Mouse (Mus musculus): ENCODE measurements around the gene Pglyrp4. TPM values are rescaled to one million over a fixed set of nuclear protein-coding genes. Genes with fewer than 3 reads are reported as not detected.

Gene Pglyrp4
- polyA plus RNA-seq (2014; fragmentation: Nextera tagmentation; extraction: Ambion mirVana): not detected in 2 replicates

DNA sequence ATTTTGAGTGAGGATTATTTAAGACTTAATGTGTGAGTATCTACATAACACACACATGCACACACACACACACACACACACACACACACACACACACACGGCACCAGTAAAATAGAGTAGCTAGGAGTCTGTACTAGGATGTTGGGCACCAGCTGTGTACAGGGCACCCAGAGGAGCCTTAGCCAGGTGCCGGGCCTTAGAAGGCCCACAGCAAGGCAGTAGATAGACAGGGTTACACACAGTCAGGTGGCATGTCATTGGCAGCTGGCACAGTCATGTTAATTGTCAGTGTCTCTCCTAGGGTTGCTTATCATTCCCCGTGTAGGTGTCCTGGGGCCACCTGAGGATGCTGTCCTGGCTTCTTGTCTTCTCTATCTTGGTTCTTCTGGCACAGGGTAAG, at the start of gene Pglyrp4:
Gene Pglyrp4, plus strand, starts transcription at position 301 of the 400 bp plus-strand sequence.
- no peaks in the 10 kb centered on the region for H3K9me3 ChIP-seq (ENCODE audit: control insufficient read depth, low read length)
- H3K36me3 ChIP-seq (replicated peaks; ENCODE audit: control insufficient read depth, insufficient read depth): no peaks in the 10 kb centered on the region
- no peaks in the 10 kb centered on the region for H3K4me1 ChIP-seq (replicated peaks; ENCODE audit: control insufficient read depth, insufficient read depth, low read length)
- ATAC-seq (ENCODE audit: low FRiP score) (no peak), DNase-seq (ENCODE audit: low spot score) (no peak)
- H3K4me3 ChIP-seq (replicated peaks; ENCODE audit: low read length): no peak within 1 kb of the TSS
- H3K27me3 ChIP-seq (ENCODE audit: control insufficient read depth, insufficient read depth, low read length): no peaks in the 10 kb centered on the region
- 96% methylated on average over 3 of the region's 3 CpGs for WGBS
- H3K9ac ChIP-seq: no peak within 1 kb of the TSS
- no peak within 1 kb of the TSS for H3K4me2 ChIP-seq (replicated peaks)
- H3K27ac ChIP-seq: no peak within 1 kb of the TSS

DNA sequence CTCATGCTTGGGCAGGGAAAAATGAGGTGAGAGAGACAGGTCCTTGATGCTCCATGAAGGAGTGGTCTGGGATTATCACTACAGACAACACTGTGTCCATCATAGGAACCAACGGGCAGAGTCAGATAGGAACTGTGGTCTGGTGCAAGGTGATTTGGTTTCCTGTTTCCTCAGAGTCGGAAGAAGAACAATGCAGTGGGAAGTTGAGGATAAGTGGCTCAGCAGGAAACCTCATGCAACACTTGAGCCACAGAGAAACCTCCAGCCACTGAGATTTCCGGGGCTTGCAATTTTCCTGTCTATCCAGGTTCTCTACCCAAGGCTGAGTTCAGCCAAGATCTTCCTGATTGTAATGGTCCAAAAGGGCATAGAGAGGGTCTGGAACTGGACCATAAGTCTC, 48.0 kb upstream of the Pglyrp4 start:
- no peak overlapping the region for H3K9ac ChIP-seq
- no peak for ATAC-seq (ENCODE audit: low FRiP score)
- H3K4me1 ChIP-seq (replicated peaks; ENCODE audit: control insufficient read depth, insufficient read depth, low read length): no peaks in the 10 kb centered on the region
- no peak overlapping the region for H3K27ac ChIP-seq
- WGBS: 60% methylated on average over 3 of the region's 3 CpGs
- no peaks in the 10 kb centered on the region for H3K36me3 ChIP-seq (replicated peaks; ENCODE audit: control insufficient read depth, insufficient read depth)
- no peaks in the 10 kb centered on the region for H3K27me3 ChIP-seq (ENCODE audit: control insufficient read depth, insufficient read depth, low read length)
- H3K4me2 ChIP-seq (replicated peaks): no peak overlapping the region
- no peaks in the 10 kb centered on the region for H3K9me3 ChIP-seq (ENCODE audit: control insufficient read depth, low read length)
- H3K4me3 ChIP-seq (replicated peaks; ENCODE audit: low read length): no peak overlapping the region
- no peak for DNase-seq (ENCODE audit: low spot score)

DNA sequence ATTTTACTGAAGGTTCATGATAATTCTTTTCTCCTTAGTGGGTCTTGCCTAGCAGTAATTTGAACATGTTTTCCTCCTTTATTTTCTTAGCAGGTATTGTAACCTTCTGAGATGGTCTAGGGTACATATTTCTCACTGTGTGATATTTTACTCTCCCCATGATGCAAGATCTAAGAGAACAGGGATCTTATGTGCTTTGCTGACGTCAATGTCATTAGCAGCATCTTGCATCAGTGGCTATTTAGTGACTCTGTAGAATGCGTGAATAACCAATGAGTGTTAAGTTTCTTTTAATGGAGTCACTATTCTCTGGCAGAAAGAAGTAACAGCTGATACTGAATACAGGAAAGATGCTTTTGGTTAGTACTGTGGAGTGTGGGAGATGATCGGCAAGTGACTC, 42.8 kb upstream of the Pglyrp4 start:
- no peaks in the 10 kb centered on the region for H3K9me3 ChIP-seq (ENCODE audit: control insufficient read depth, low read length)
- no peak overlapping the region for H3K27ac ChIP-seq
- no peak overlapping the region for H3K4me2 ChIP-seq (replicated peaks)
- ATAC-seq (ENCODE audit: low FRiP score) (no peak), DNase-seq (ENCODE audit: low spot score) (no peak)
- H3K27me3 ChIP-seq (ENCODE audit: control insufficient read depth, insufficient read depth, low read length): no peaks in the 10 kb centered on the region
- WGBS: 89% methylated on average over 3 of the region's 3 CpGs
- no peaks in the 10 kb centered on the region for H3K4me1 ChIP-seq (replicated peaks; ENCODE audit: control insufficient read depth, insufficient read depth, low read length)
- no peaks in the 10 kb centered on the region for H3K36me3 ChIP-seq (replicated peaks; ENCODE audit: control insufficient read depth, insufficient read depth)
- no peak overlapping the region for H3K4me3 ChIP-seq (replicated peaks; ENCODE audit: low read length)
- H3K9ac ChIP-seq: no peak overlapping the region

DNA sequence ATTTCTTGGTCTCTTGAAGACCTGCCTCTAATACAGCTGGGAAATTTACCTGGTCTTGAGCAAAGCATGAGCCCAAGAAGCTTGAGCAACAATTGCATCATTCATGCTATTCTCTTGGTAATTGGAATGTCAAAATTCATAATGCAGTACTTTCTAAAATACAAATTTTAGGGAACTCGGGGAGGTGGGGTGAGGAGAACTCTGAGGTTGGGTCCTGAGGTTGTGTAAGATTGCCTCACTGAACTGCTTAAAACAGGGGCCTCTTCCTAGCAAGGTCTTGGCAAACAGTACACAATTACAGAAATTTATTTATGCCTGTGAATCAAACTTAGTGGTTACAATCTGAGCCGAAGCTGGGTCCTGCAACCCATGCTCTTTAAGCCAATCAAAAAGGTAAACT, 39.9 kb upstream of the Pglyrp4 start:
- H3K4me2 ChIP-seq (replicated peaks): no peak overlapping the region
- no peaks in the 10 kb centered on the region for H3K4me1 ChIP-seq (replicated peaks; ENCODE audit: control insufficient read depth, insufficient read depth, low read length)
- no peaks in the 10 kb centered on the region for H3K9me3 ChIP-seq (ENCODE audit: control insufficient read depth, low read length)
- no peaks in the 10 kb centered on the region for H3K27me3 ChIP-seq (ENCODE audit: control insufficient read depth, insufficient read depth, low read length)
- H3K4me3 ChIP-seq (replicated peaks; ENCODE audit: low read length): no peak overlapping the region
- H3K36me3 ChIP-seq (replicated peaks; ENCODE audit: control insufficient read depth, insufficient read depth): no peaks in the 10 kb centered on the region
- DNase-seq (ENCODE audit: low spot score) (no peak), ATAC-seq (ENCODE audit: low FRiP score) (no peak)
- H3K27ac ChIP-seq: no peak overlapping the region
- no peak overlapping the region for H3K9ac ChIP-seq
- WGBS: 94% methylated on average over 2 of the region's 2 CpGs

DNA sequence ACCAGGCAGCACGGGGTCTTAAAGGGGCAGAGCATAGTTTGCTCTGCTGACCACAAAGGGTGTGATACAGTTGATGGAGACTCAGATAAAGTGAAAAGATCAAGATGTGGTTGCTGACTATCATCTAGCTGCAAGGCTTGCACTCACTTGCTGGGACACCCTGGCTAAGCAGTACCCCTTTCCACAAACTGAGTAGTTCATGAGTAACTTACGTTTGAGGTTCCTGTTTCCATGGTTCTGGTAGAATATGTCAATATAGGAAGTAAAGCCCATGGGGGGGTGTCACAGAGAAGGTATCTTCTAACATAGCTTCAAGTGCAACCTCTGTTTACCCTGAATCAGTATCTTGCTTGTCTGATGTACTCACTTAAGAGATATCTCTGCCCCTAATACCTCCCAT, 33.2 kb upstream of the Pglyrp4 start:
- Histone ChIP-seq H3K36me3 (replicated peaks; ENCODE audit: control insufficient read depth, insufficient read depth) (no peaks in the 10 kb centered on the region), H3K9ac (no peak overlapping the region), H3K27me3 (ENCODE audit: control insufficient read depth, insufficient read depth, low read length) (no peaks in the 10 kb centered on the region), H3K4me2 (replicated peaks) (no peak overlapping the region), H3K9me3 (ENCODE audit: control insufficient read depth, low read length) (no peaks in the 10 kb centered on the region), H3K4me3 (replicated peaks; ENCODE audit: low read length) (no peak overlapping the region), H3K27ac (no peak overlapping the region), H3K4me1 (replicated peaks; ENCODE audit: control insufficient read depth, insufficient read depth, low read length) (no peaks in the 10 kb centered on the region)
- no peak for ATAC-seq (ENCODE audit: low FRiP score)
- WGBS: 82% methylated on average over 2 of the region's 2 CpGs
- DNase-seq (ENCODE audit: low spot score): no peak

DNA sequence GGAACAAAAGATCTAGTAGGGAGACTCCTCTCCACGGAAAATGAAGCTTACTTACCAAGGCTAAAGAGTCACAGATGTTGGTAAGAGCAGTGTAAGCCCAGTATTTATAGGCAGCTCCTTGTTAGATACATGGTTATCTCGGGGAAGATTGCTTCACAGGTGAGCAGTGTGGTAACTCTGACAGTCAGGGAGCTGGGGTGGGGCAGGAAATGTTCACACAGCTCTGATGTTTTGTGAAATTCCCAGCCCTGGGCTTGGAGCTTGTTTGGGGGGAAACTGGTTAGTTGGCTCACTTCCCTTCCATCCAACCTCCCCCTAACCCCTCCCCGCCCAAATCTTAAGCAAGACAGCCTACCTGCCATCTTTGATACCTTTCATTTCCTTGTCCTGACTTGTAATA, 31.1 kb upstream of the Pglyrp4 start, which contains the start of gene S100a9:
Gene S100a9, minus strand, starts transcription at position 109 of the 400 bp plus-strand sequence.
- Histone ChIP-seq H3K9ac (no peak within 1 kb of the TSS), H3K36me3 (replicated peaks; ENCODE audit: control insufficient read depth, insufficient read depth) (no peaks in the 10 kb centered on the region), H3K4me3 (replicated peaks; ENCODE audit: low read length) (no peak within 1 kb of the TSS), H3K27ac (no peak within 1 kb of the TSS), H3K27me3 (ENCODE audit: control insufficient read depth, insufficient read depth, low read length) (no peaks in the 10 kb centered on the region), H3K4me1 (replicated peaks; ENCODE audit: control insufficient read depth, insufficient read depth, low read length) (no peaks in the 10 kb centered on the region), H3K4me2 (replicated peaks) (no peak within 1 kb of the TSS), H3K9me3 (ENCODE audit: control insufficient read depth, low read length) (no peaks in the 10 kb centered on the region)
- WGBS: 72% methylated on average over 3 of the region's 3 CpGs
- DNase-seq (ENCODE audit: low spot score) (no peak), ATAC-seq (ENCODE audit: low FRiP score) (no peak)

DNA sequence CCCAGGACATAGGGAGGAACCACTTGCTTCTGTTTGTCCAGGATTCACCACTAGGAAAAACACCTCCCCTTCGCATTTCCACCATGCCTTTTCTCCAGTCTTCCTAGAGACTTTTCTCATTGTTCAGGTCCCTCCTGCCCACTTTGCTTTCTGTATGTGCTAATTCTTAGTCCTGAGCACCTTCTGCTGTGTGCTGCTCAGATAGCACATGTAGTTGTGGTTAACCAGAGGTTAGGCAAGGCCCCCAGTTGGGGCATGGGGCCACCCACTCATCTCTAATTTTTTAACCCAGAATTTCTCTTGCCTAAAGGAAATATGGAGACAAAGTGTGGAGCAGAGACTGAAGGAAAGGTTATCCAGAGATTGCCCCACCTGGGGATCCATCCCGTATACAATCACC, 24.5 kb upstream of the Pglyrp4 start:
- Histone ChIP-seq H3K9ac (no peak overlapping the region), H3K4me2 (replicated peaks) (no peak overlapping the region), H3K27ac (no peak overlapping the region), H3K4me1 (replicated peaks; ENCODE audit: control insufficient read depth, insufficient read depth, low read length) (no peaks in the 10 kb centered on the region), H3K27me3 (ENCODE audit: control insufficient read depth, insufficient read depth, low read length) (no peaks in the 10 kb centered on the region), H3K9me3 (ENCODE audit: control insufficient read depth, low read length) (no peaks in the 10 kb centered on the region), H3K36me3 (replicated peaks; ENCODE audit: control insufficient read depth, insufficient read depth) (no peaks in the 10 kb centered on the region), H3K4me3 (replicated peaks; ENCODE audit: low read length) (no peak overlapping the region)
- 88% methylated on average over 2 of the region's 2 CpGs for WGBS
- no peak for ATAC-seq (ENCODE audit: low FRiP score)
- DNase-seq (ENCODE audit: low spot score): no peak

DNA sequence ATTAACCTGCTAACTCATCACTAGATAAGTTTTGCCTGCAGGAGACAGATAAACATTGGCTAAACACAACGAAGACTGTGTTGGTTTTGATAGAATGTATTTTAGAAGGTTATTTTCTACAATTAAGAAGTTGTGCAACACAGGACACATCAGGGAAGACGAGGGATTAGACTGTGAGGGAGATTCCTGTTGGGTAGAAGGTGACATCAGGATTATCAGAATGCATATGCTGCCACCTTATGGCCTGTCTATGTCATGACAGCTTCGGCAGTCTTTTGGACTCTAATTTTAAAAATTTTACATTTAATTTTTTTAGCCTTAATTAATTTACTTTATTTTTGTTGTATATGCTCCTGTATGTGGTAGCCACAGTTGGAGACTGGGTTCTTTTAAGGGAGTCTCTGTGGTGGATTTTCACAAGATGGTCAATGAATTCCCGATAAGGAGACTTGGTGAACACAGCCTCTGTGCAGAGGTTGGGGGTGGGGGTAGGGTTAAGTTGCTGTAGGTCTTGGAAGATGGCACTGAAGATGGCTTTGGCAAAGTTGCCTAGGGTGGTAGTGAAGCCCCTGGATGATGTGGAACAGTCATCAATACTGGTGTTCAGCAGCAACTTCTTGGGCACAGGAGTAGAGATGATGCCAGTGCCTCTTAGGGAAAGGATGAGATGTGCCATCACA, 18.0 kb upstream of the Pglyrp4 start:
- ATAC-seq (ENCODE audit: low FRiP score) (no peak), DNase-seq (ENCODE audit: low spot score) (peak; percentile 62)
- no peaks in the 10 kb centered on the region for H3K27me3 ChIP-seq (ENCODE audit: control insufficient read depth, insufficient read depth, low read length)
- no peak overlapping the region for H3K9ac ChIP-seq
- H3K4me3 ChIP-seq (replicated peaks; ENCODE audit: low read length): no peak overlapping the region
- H3K4me1 ChIP-seq (replicated peaks; ENCODE audit: control insufficient read depth, insufficient read depth, low read length): no peaks in the 10 kb centered on the region
- WGBS: 27% methylated on average over 4 of the region's 4 CpGs
- H3K36me3 ChIP-seq (replicated peaks; ENCODE audit: control insufficient read depth, insufficient read depth): no peaks in the 10 kb centered on the region
- H3K4me2 ChIP-seq (replicated peaks): no peak overlapping the region
- H3K27ac ChIP-seq: no peak overlapping the region
- H3K9me3 ChIP-seq (ENCODE audit: control insufficient read depth, low read length): no peaks in the 10 kb centered on the region

DNA sequence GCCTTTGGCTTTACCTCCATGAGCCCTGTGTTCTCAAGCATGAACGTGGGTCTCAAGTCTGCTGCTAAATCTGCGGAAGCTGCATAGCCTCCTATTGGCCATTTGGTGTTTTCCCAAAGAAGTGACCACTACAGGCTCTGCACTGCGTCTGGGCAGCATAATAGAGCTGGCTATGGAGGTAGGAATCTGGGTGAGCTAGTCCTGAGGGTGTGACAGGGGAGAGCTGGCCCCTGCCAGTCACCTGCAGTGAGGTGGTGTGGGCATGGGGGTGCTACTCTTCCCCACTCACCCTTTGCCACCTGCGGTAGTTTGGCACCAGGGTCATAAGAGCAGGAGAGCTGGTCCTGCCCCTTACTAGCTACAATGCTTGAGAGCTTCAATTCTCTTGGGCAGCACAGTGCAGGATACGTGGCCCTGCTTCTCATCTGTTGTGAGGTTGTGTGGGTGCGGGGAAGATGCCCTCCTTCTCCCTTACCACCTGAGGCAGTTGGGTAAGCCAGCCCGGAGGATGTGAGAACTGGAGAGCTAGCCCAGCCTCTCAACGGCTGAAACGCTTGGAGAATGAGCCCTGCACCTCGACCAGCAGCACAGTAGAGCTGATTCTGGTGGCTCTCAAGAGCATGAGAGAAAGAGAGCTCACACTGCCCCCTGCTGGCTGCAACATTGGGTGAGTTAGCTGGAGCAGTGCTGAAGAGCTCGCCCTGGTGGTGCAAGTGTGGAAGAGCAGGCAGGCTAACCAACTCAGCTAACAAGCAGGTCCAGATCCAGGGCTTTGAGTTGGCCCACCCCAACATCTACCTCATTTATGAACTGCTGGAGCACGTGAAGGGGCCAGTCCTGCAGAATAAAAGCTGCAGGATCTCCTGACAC, 16.9 kb upstream of the Pglyrp4 start:
- Histone ChIP-seq H3K4me2 (replicated peaks) (no peak overlapping the region), H3K27me3 (ENCODE audit: control insufficient read depth, insufficient read depth, low read length) (no peaks in the 10 kb centered on the region), H3K4me3 (replicated peaks; ENCODE audit: low read length) (no peak overlapping the region), H3K36me3 (replicated peaks; ENCODE audit: control insufficient read depth, insufficient read depth) (no peaks in the 10 kb centered on the region), H3K27ac (no peak overlapping the region), H3K9ac (no peak overlapping the region), H3K9me3 (ENCODE audit: control insufficient read depth, low read length) (no peaks in the 10 kb centered on the region), H3K4me1 (replicated peaks; ENCODE audit: control insufficient read depth, insufficient read depth, low read length) (no peaks in the 10 kb centered on the region)
- peak; percentile 73 for DNase-seq (ENCODE audit: low spot score)
- ATAC-seq (ENCODE audit: low FRiP score): peak; percentile 48; the same call in 1 of the 2 replicates
- 55% methylated on average over 12 of the region's 12 CpGs for WGBS

Measured in hindbrain, embryonic 14.5 days (tissue).